Comparison of ENCODE assay signal across 8 mouse cellular contexts in the genomic region with DNA sequence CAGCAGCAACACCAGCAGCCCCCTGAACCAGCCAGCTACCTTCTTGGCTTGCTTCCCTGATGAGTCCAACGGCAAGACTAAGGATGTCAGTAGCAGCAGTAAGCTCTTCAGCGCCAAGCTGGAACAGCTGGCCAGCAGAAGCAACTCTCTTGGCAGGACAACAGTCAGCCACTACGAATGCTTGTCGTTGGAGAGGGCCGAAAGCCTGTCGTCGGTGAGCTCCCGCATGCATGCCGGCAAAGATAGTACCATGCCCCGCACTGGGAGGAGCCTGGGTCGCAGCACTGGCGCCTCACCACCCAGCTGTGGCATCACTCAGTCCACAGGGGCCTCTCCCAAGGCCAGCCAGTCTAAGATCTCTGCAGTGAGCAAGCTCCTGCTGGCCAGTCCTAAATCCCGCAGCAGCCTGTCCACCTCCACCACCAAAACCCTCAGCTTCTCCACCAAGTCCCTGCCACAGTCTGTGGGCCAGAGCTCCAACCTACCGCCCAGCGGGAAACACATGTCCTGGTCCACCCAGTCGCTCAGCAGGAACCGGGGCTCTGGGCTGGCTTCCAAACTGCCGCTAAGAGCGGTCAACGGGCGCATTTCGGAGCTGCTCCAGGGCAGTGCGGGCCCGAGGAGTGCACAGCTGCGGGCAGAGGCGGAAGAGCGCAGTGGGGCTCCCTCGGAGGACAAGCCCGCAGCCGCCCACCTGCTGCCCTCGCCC.
DNase-seq lines count a peak whose midpoint lies in the region; ATAC-seq lines count a peak whose summit lies in the region.

No protein-coding gene starts in this region.

- H3K9me3 ChIP-seq in heart, embryonic 15.5 days (replicated peaks): no peaks in the 10 kb centered on the region
- no peaks in the 10 kb centered on the region for H3K9me3 ChIP-seq in embryonic facial prominence, embryonic 15.5 days (replicated peaks)
- no peaks in the 10 kb centered on the region for H3K9me3 ChIP-seq in limb, embryonic 10.5 days (replicated peaks)

- peaks cover 10% of the 10 kb centered on the region; the same call in 1 of the 2 replicates for H3K27me3 ChIP-seq in heart, embryonic 15.5 days
- peaks cover 5% of the 10 kb centered on the region; the same call in 1 of the 2 replicates for H3K27me3 ChIP-seq in embryonic facial prominence, embryonic 15.5 days
- H3K27me3 ChIP-seq in limb, embryonic 10.5 days (ENCODE audit: low read depth, poor library complexity, severe bottlenecking): peaks cover 26% of the 10 kb centered on the region

- peak overlapping the region; percentile 25 for H3K4me2 ChIP-seq in heart, embryonic 15.5 days
- 0 out of 2 replicates have a peak overlapping the region, but pooled peaks have one; percentile 10 for H3K4me2 ChIP-seq in embryonic facial prominence, embryonic 15.5 days (replicated peaks)

- no peak overlapping the region for H3K9ac ChIP-seq in heart, embryonic 15.5 days
- no peak overlapping the region for H3K9ac ChIP-seq in embryonic facial prominence, embryonic 15.5 days

- WGBS in heart, embryonic 15.5 days: 50% methylated on average over 31 of the region's 31 CpGs
- WGBS in embryonic facial prominence, embryonic 15.5 days: 47% methylated on average over 31 of the region's 31 CpGs
- 70% methylated on average over 31 of the region's 31 CpGs for WGBS in limb, embryonic 10.5 days

- H3K36me3 ChIP-seq in heart, embryonic 15.5 days: peaks cover 26% of the 10 kb centered on the region
- H3K36me3 ChIP-seq in embryonic facial prominence, embryonic 15.5 days: peaks cover 24% of the 10 kb centered on the region
- H3K36me3 ChIP-seq in limb, embryonic 10.5 days: peaks cover 81% of the 10 kb centered on the region

- no peak overlapping the region for H3K27ac ChIP-seq in heart, embryonic 15.5 days
- no peak overlapping the region for H3K27ac ChIP-seq in embryonic facial prominence, embryonic 15.5 days (replicated peaks)
- H3K27ac ChIP-seq in limb, embryonic 10.5 days: 0 out of 2 replicates have a peak overlapping the region, but pooled peaks have one; percentile 42

- peaks cover 19% of the 10 kb centered on the region for H3K4me1 ChIP-seq in heart, embryonic 15.5 days (replicated peaks)
- peaks cover 17% of the 10 kb centered on the region for H3K4me1 ChIP-seq in embryonic facial prominence, embryonic 15.5 days
- peaks cover 35% of the 10 kb centered on the region for H3K4me1 ChIP-seq in limb, embryonic 10.5 days

- peak; percentile 25; the same call in 1 of the 2 replicates for ATAC-seq in heart, embryonic 15.5 days (replicated peaks; ENCODE audit: insufficient number of reproducible peaks, insufficient read depth, low FRiP score, low read depth)
- ATAC-seq in embryonic facial prominence, embryonic 15.5 days (ENCODE audit: insufficient number of reproducible peaks, low FRiP score, low TSS enrichment, low read depth): peak; percentile 21; the same call in 1 of the 2 replicates

- no peak overlapping the region for H3K4me3 ChIP-seq in heart, embryonic 15.5 days
- H3K4me3 ChIP-seq in embryonic facial prominence, embryonic 15.5 days (replicated peaks): no peak overlapping the region
- H3K4me3 ChIP-seq in limb, embryonic 10.5 days: no peak overlapping the region

- no peak for DNase-seq in heart, adult 11 months
- peak; percentile 53 to 75 for DNase-seq in adrenal gland, adult (ENCODE audit: inconsistent age in 2 of 2, low spot score in 1 of 2)
- DNase-seq in limb, embryonic 10.5 days (ENCODE audit: low spot score): no peak
- no peak for DNase-seq in yolk sac, embryonic 10.5 days (ENCODE audit: low spot score)
- DNase-seq in frontal cortex, postnatal 10 days (ENCODE audit: low spot score in 2 of 2): no peak
- DNase-seq in thymus, postnatal 0 days (ENCODE audit: low spot score): no peak

Comparison
In these comparisons a context has a peak if more than half of its experiments do, and no peak if none do; other contexts are left out.
1. DNase-seq: peak in adrenal gland, adult (2 of 2); none in heart, adult 11 months (single experiment), limb, embryonic 10.5 days (single experiment), yolk sac, embryonic 10.5 days (single experiment), frontal cortex, postnatal 10 days (0 of 2) and thymus, postnatal 0 days (single experiment).